Mouse (Mus musculus): Measurements from ENCODE around the gene Gxylt2.
A peak's percentile ranks its signal among the peaks of the same experiment; 100 is the strongest.

Gene Gxylt2

GRCm38 (mm10) chr6:100704574-100705365, at the start of gene Gxylt2:
Gene Gxylt2, plus strand, starts transcription at chr6:100704734.
- peak; percentile 29 to 38 for DNase-seq (ENCODE audit: low spot score in 2 of 2)

DNA sequence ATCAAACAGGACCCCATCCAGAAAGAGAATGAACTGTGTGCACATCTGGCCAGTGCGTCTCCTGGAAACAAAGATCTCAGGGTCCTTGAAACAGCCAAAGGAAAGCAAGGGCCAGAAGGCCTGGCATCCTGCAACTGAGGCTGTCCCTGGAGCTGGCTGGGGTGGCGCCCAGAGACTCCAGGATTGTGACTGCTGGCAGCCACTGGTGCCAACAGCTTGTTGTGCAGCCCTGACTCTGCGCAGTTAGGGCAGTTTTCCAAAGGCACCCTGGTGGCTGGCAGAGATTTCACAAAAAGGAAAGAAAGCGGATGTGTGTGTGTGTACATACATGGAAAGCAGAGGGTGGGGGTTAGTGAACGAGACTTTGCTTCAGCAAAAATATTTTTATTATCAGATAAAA, 44.1 kb upstream of the Gxylt2 start:
- peak; percentile 53 to 56 for DNase-seq (ENCODE audit: low spot score in 2 of 2)

DNA sequence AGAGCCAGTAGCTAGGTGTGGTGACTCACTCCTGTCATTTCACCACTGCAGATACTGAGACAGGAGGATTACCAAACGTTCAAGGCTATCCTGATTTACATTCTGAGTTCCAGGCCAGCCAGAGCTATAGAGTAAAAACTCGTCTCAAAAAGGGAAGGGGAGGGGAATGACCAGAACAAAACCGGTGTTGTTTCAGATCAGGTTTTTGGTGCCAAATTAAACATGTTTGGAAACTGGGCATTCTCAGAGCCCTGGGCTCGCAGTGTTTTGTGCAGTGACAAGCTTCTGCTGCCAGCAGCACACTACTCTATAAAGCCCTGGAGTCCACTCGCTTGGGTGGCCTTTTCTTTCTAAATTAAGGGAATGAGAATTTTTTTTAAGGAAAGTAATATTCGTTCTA, 42.3 kb upstream of the Gxylt2 start:
- DNase-seq (ENCODE audit: low spot score in 2 of 2), result no peak

GRCm38 (mm10) chr6:100667644-100668043, 36.9 kb upstream of the Gxylt2 start:
- no peak for DNase-seq (ENCODE audit: low spot score in 2 of 2)

- DNase-seq (ENCODE audit: low spot score in 2 of 2), result no peak
Measured at GRCm38 (mm10) chr6:100668858-100669257, 35.7 kb upstream of the Gxylt2 start.

GRCm38 (mm10) chr6:100670370-100670841, 34.1 kb upstream of the Gxylt2 start:
- DNase-seq (ENCODE audit: low spot score in 2 of 2), result peak; percentile 54 to 56

- peak; percentile 85 to 90 for DNase-seq (ENCODE audit: low spot score in 2 of 2)
Measured at GRCm38 (mm10) chr6:100670880-100671344, 33.6 kb upstream of the Gxylt2 start, which contains the start of gene Shq1. Gene Shq1, minus strand, starts transcription at chr6:100671157.

DNA sequence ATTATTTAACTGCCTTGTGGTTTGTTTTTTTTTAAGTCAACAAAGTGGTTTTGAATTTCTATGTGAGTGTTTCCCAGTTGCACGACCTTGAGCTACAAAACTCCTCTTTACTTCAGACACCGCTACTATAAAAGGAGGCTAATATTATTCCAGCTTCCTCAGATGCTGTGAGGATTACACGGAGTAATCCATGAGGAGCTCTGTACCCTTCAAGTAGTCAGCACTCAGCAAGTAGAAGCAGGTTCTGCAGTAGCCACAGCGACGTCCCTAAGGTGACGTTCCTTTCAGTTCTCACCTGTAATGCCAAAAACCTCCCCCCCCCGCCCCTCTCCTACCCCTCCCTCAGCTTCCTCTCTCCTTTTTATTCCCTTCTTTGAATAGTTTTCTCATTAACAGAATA, 33.1 kb upstream of the Gxylt2 start:
- no peak for DNase-seq (ENCODE audit: low spot score in 2 of 2)

- no peak for DNase-seq (ENCODE audit: low spot score in 2 of 2)
Measured at GRCm38 (mm10) chr6:100674974-100675373, 29.6 kb upstream of the Gxylt2 start.

DNA sequence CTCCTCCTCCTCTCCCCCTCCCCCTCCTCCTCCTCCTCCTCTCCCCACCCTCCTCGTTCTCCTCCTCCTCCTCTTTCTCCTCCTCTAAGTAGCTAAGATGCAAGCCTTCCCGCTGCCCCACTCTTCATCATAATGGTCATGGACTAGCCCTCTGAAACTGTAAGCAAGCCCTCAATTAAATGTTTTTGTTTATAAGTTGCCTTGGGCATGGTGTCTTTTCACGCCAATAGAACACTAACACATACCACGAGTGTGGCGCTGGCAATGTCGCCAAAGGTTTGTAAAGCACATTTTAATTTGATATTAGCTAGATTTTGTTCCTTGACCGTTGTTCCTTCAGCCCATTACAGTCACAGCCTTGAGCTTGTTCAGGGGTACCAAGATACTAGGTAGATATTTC, 28.1 kb upstream of the Gxylt2 start:
- DNase-seq (ENCODE audit: low spot score in 2 of 2), result no peak

GRCm38 (mm10) chr6:100678636-100679035, 25.9 kb upstream of the Gxylt2 start:
- DNase-seq (ENCODE audit: low spot score in 2 of 2), result no peak

DNA sequence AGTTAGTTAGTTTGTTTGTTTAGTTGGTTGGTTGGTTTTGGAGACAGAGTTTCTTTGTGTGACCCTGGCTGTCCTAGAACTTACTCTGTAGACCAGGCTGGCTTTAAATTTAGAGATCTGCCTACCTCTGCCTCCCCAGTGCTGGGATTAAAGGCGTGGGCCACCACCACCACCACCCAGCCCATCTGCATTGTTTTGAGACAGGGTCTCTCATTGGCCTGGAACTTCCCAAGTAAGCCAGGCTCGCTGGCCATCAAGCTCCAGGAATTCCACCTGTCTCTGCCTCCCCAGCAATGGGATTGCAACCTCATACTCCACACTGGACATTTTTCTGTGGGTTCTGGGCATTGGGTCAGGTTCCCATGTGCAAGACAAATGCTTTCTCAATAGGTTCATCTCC, 18.2 kb upstream of the Gxylt2 start:
- no peak for DNase-seq (ENCODE audit: low spot score in 2 of 2)

GRCm38 (mm10) chr6:100699986-100700385, 4.5 kb upstream of the Gxylt2 start:
- DNase-seq (ENCODE audit: low spot score in 2 of 2), result no peak

- DNase-seq (ENCODE audit: low spot score in 2 of 2), result peak in 1 of 2 experiments; percentile 8
Measured at GRCm38 (mm10) chr6:100700774-100701173, 3.8 kb upstream of the Gxylt2 start.

- DNase-seq (ENCODE audit: low spot score in 2 of 2), result no peak
Measured at GRCm38 (mm10) chr6:100704197-100704573, 349 bp upstream of the Gxylt2 start.

- DNase-seq (ENCODE audit: low spot score in 2 of 2), result no peak
Measured at GRCm38 (mm10) chr6:100705366-100705811, 855 bp downstream of the Gxylt2 start.

DNA sequence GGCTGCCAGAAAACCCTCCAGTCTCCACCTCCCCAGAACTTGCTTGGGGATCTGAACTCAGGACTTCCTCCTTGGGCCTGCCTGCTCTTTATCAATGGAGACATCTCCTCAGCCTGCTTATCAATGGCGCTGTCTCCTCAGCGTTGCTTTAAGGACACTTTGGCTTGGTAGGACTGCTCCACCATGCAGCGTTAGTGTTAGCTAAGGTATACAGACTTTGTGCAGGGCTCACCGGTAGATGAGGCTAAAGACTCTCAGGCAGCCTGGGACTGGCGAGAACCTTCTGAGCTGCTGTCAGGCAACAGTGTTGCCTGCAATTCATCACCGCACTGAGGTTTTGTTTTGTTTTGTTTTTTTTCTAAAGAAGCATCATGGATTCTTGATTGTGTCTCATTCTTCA, 2.3 kb downstream of the Gxylt2 start:
- no peak for DNase-seq (ENCODE audit: low spot score in 2 of 2)

DNA sequence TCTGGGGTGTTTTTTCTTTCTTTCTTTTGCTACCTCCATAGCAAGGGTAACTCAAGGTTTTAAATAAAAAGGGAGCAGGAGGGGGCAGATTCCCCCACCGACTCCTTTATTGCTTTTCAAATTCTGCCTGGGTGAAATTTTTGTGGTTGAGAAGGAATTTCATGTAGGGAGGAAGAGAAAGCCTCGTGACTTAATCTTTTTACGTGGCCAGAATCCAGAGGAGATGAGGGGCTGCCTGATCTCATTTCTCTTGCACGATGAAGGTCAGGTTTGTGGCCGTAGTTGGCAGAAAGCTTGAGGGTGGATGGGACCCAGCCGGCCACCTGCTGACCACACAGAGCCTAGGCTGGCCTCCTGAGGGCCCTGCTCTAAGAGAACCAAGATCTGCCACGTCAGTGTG, 3.0 kb downstream of the Gxylt2 start:
- DNase-seq (ENCODE audit: low spot score in 2 of 2), result no peak

DNA sequence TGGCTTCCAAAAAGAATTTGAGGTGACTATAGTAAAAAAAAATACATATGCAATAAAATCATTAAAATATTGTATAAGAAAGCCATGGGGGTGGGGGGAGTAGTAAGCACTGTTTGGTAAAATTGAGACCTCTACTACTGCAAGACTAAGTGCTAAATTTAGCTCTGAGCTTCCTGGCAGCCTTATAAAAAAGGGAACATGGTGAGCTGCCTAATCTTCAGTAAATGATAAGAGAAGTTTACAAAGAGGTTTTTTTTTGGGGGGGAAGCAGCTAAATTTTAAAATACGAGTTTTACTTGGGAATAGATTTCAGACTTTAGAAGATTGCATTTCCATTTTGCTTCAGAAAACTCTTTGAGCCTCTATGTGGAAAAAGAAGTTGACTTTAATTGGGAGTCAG, 3.7 kb downstream of the Gxylt2 start:
- DNase-seq (ENCODE audit: low spot score in 2 of 2), result no peak

GRCm38 (mm10) chr6:100708996-100709395, 4.5 kb downstream of the Gxylt2 start:
- no peak for DNase-seq (ENCODE audit: low spot score in 2 of 2)

DNA sequence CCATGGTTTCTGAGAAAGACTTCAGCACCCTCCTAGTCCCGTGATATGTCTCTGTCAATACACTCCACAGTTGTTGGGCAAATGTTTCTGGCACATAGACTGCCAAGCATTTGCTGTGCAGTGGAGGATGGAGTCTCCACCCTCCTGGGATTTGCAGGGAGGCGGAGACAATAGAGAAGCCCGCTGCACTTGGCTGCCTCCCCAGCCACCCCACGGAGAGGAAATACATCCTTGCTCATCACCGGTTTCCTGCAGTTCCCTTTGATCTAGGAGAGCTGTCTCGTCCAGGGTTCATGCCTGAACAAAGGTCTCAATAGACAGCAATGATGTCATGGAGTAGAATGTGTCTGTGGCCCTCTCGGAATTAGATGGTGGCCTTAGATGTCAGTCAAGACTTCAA, 4.9 kb downstream of the Gxylt2 start:
- peak in 1 of 2 experiments; percentile 19 for DNase-seq (ENCODE audit: low spot score in 2 of 2)

DNA sequence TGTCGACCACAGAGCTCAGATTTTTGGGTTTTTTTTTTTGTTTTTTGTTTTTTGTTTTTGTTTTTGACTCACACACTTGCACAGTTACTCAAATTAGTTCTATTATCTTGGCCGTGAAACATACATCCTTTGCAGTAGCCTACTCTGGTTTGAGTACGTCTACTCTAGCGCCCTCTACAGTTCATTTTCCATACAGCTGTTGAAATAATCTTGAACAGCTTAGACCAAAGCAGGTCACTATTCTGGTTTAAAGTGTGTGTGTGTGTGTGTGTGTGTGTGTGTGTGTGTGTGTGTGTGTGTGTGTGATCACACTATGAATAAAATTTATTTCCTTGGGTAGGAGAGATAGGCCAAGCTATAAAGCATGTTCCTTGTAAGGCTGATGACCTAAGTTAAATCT, 5.6 kb downstream of the Gxylt2 start:
- no peak for DNase-seq (ENCODE audit: low spot score in 2 of 2)

- no peak for DNase-seq (ENCODE audit: low spot score in 2 of 2)
Measured at GRCm38 (mm10) chr6:100710866-100711265, 6.3 kb downstream of the Gxylt2 start.
